Mouse (Mus musculus) liver, embryonic 12.5 days (tissue): ENCODE data around the gene Sytl1. TPM values are rescaled to one million over a fixed set of nuclear protein-coding genes. Genes with fewer than 3 reads are reported as not detected.

Experiments used
- ATAC-seq: fragments of 200-750 bp; cut with Nextera tagmentation; 2 replicates; pipeline ENCODE4 v1.8.0; 2017; ENCODE audit warnings: moderate number of reproducible peaks, mild to moderate bottlenecking, moderate library complexity
- H3K27ac ChIP-seq: fragments of 300-500 bp; sonication (generic); 2 replicates; pipeline ENCODE4 v1.5.1; 2016; ENCODE audit warnings: mild to moderate bottlenecking
- H3K27me3 ChIP-seq: fragments of 300-500 bp; sonication (generic); replicated peaks from 2 replicates; pipeline ENCODE4 v1.6.1; 2016; ENCODE audit warnings: mild to moderate bottlenecking, moderate library complexity
- H3K36me3 ChIP-seq: fragments of 300-500 bp; sonication (generic); 2 replicates; pipeline ENCODE4 v1.6.1; 2016; ENCODE audit warnings: mild to moderate bottlenecking, moderate library complexity
- H3K4me1 ChIP-seq: fragments of 300-500 bp; sonication (generic); 2 replicates; pipeline ENCODE4 v1.6.1; 2016
- H3K4me2 ChIP-seq: fragments of 300-500 bp; sonication (generic); 2 replicates; pipeline ENCODE4 v1.6.1; 2016; ENCODE audit warnings: mild to moderate bottlenecking, moderate library complexity
- H3K4me3 ChIP-seq: fragments of 300-500 bp; sonication (generic); 2 replicates; pipeline ENCODE4 v1.5.1; 2016; ENCODE audit warnings: mild to moderate bottlenecking, moderate library complexity
- H3K9ac ChIP-seq: fragments of 300-500 bp; sonication (generic); 2 replicates; pipeline ENCODE4 v1.6.1; 2016; ENCODE audit warnings: mild to moderate bottlenecking, moderate library complexity
- H3K9me3 ChIP-seq: fragments of 300-500 bp; sonication (generic); replicated peaks from 2 replicates; pipeline ENCODE4 v1.6.1; 2016; ENCODE audit warnings: mild to moderate bottlenecking, moderate library complexity
- WGBS: fragments of 180-500 bp; shearing (Covaris S2); methylation state at CpG from one replicate; pipeline ENCODE4 v1.1.7; 2016; ENCODE audit not compliant: insufficient replicate concordance; 5-methylcytosine and 5-hydroxymethylcytosine counted together
- polyA plus RNA-seq: library from polyadenylated mRNA; unstranded; fragments of >200 nt; fragmentation: Nextera tagmentation; extraction: Ambion mirVana; gene quantifications from 2 replicates; pipeline ENCODE4 v1.2.1, GENCODE M21; 2016

Gene Sytl1
- polyA plus RNA-seq, 1 experiment from 2014 or later: 0.46 TPM

GRCm38 (mm10) chr4:133278067-133278466 is 15.2 kb upstream of the Sytl1 start:
- Histone ChIP-seq H3K27ac (peak overlapping the region; percentile 91), H3K9ac (peak overlapping the region; percentile 90), H3K36me3 (peaks cover 22% of the 10 kb centered on the region), H3K27me3 (no peaks in the 10 kb centered on the region), H3K4me1 (peaks cover 53% of the 10 kb centered on the region), H3K4me2 (peak overlapping the region; percentile 81), H3K9me3 (no peaks in the 10 kb centered on the region), H3K4me3 (peak overlapping the region; percentile 95)
- ATAC-seq: no peak
- WGBS: 15% methylated on average over 6 of the region's 6 CpGs

DNA sequence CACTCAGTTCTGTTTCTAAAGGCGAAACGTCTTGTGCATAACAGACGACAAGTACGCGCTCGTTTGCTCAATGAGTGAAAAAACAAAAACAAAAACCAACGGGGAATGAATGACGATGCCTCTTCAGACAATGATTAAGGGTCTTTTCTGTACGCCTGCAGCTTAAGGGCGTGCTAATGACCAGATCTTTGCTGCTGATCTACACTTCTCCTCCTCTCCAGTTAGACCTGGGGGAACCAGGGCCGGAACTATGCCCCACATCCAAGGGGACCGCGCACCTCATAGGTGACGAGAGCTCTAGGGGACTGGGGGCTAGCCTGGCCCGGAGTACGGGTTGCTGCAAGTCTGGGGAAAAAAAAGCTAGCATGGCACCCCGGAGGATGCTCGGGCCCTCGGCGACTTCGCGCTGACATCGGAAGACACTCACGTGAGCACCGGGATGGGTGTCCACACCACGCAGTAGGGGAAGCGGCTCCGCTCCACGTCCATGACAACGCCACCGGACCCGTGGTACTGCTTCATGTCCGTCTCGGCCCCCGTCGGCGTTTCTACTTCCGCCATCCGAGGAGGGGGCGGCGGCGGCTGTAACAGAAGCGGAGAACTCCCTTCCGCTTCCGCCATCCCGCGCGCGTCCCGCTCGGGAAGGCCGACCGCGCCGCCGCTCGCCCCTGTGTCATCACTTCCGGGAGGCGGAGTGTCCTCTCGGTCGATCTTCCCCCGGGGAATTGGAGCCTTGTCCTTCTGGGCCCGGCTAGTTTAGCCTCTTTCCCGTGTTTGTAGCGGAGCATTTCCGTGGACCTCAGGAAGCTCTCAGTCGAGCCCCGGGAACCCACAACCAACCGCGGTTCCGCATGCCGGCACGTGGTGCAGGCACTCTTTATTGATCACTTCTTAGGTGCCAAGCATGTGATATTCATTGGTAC is 14.5 kb upstream of the Sytl1 start, which contains the start of gene Tmem222:
TSS of gene Tmem222 (minus strand) at position 689 of the 923 bp plus-strand sequence.
- Histone ChIP-seq H3K4me2 (peak within 1 kb of the TSS; percentile 81), H3K9ac (peak within 1 kb of the TSS; percentile 90), H3K4me1 (peaks cover 46% of the 10 kb centered on the region), H3K27me3 (no peaks in the 10 kb centered on the region), H3K36me3 (peaks cover 23% of the 10 kb centered on the region), H3K4me3 (peak within 1 kb of the TSS; percentile 95), H3K27ac (peak within 1 kb of the TSS; percentile 91), H3K9me3 (no peaks in the 10 kb centered on the region)
- ATAC-seq: peak; percentile 92
- under 1% methylated on average over 73 of the region's 73 CpGs for WGBS

DNA sequence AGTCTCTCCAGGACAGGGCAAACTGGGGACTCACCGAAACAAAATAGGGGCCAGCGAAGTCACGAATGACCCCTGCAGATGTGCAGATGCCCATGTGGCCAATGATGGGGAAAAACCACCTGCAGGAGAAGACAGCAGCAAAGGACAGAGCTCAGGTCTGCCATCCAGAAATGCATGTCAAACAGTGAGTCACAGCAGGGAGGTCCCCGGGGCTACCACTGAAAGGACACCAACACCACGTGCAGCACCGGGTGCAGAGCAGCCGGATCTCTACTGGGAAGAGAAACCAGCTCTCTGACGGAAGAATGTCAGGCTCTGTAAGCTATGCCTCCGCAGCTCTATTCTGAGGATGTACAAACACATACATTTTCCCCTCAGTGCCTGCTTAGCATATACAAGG is 8.0 kb upstream of the Sytl1 start:
- Histone ChIP-seq H3K27me3 (no peaks in the 10 kb centered on the region), H3K36me3 (peaks cover 74% of the 10 kb centered on the region), H3K4me2 (no peak overlapping the region), H3K4me1 (peaks cover 10% of the 10 kb centered on the region), H3K9me3 (no peaks in the 10 kb centered on the region), H3K27ac (no peak overlapping the region), H3K4me3 (no peak overlapping the region), H3K9ac (no peak overlapping the region)
- WGBS: 90% methylated on average over 9 of the region's 9 CpGs
- ATAC-seq: no peak

DNA sequence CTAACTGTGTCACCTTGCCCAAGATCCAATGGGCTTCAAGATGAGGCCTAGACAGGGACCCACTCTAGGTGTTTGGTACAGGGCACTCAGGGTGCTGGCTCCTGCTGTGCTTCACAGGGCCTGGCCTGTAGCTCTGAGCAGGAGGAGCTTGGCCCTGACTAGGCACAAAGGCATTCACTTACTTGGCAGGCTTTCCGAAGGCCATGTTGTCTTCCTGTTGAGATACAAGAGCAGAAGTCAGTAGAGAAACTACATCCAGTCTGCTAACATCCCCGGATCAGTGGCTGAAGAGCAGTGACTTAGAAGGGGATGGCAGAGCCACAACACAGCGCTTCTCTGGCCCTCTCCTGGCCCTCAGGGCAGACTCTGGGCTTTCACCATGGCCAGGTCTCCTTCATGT is 6.7 kb upstream of the Sytl1 start:
- no peaks in the 10 kb centered on the region for H3K9me3 ChIP-seq
- H3K4me2 ChIP-seq: no peak overlapping the region
- H3K36me3 ChIP-seq: peaks cover 81% of the 10 kb centered on the region
- no peak overlapping the region for H3K4me3 ChIP-seq
- no peaks in the 10 kb centered on the region for H3K27me3 ChIP-seq
- H3K9ac ChIP-seq: no peak overlapping the region
- ATAC-seq: no peak
- no peak overlapping the region for H3K27ac ChIP-seq
- H3K4me1 ChIP-seq: no peaks in the 10 kb centered on the region
- WGBS: 84% methylated on average over 3 of the region's 3 CpGs

DNA sequence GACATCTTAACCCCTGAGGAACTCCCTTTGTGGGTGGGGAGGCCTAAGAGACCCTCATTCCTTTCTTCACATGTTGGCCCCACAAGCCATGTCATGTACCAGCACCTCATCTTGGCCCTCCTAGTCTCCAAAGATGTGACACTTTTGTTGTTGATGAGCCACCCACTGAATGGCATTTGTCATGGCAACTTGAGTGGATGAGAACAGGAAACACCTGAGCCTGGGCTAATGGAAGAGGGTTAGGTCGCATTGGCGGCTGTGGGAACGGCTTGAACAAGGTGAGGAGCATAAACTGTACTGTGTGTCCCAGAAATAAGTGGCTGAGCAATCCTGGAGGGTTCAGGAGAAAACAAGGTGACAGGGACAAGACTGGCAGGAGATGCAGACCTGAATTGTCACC is 6.0 kb upstream of the Sytl1 start:
- no peak overlapping the region for H3K4me2 ChIP-seq
- 86% methylated on average over 3 of the region's 3 CpGs for WGBS
- no peaks in the 10 kb centered on the region for H3K27me3 ChIP-seq
- peaks cover 79% of the 10 kb centered on the region for H3K36me3 ChIP-seq
- no peaks in the 10 kb centered on the region for H3K9me3 ChIP-seq
- no peak overlapping the region for H3K27ac ChIP-seq
- no peak overlapping the region for H3K4me3 ChIP-seq
- H3K4me1 ChIP-seq: no peaks in the 10 kb centered on the region
- H3K9ac ChIP-seq: no peak overlapping the region
- no peak for ATAC-seq

DNA sequence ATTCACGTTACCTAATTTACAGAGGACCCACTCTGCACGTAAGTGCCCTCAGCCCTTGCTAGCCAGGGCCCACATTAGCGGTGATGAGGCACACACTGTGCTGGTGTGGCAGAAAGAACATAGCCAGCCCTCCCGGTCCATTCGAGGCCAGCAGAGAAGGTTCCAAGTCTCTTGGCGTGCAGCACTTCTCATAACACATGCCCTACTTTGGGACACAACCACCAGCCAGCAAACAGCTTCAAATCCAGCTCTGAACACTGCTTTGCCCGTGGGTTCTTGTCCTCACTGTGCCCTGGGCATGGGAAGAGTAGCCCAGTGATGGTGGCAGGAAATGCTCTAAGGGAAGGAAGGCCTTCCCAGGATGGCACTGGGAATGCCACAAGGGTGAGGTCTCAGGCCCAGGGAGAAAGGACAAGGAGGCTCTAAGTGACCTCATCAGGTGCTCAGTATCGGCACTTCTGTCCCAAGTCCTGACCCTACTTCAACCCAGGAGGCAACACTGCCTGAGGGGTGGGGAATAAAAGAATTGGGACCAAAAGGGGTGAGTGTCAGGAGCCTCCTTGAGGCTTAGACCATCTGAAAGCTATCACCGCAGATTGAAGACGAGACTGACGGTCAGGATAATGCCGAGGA is 3.5 kb upstream of the Sytl1 start:
- H3K4me3 ChIP-seq: no peak overlapping the region
- whole genome bisulfite sequencing: 84% methylated on average over 12 of the region's 12 CpGs
- no peak for ATAC-seq

DNA sequence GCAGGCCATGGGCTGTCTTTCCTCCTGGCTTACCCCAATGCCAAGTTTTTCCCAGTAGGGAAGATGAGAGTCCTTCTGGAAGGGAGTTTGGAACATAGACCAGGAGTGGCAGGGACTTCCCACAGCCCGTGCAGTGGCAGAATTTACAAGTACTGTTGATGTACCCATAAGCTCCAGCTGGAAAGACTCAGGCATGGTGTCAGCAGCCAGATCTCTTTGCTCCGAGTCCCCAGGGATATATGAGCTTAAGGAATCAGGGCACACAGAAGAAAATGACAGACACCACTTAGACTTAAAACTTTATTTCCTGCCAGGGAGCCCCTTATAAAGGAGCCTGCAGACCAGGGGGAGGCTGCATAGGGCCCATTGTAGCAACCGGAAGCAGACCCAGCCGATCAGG is 2.8 kb upstream of the Sytl1 start:
- 88% methylated on average over 4 of the region's 4 CpGs for WGBS
- Histone ChIP-seq H3K36me3 (peaks cover 70% of the 10 kb centered on the region), H3K27me3 (no peaks in the 10 kb centered on the region), H3K27ac (no peak overlapping the region), H3K4me3 (no peak overlapping the region), H3K4me2 (no peak overlapping the region), H3K4me1 (peaks cover 19% of the 10 kb centered on the region), H3K9ac (no peak overlapping the region), H3K9me3 (no peaks in the 10 kb centered on the region)
- ATAC-seq: no peak

More for the DNA sequence above, 3.5 kb upstream of the Sytl1 start:
- Histone ChIP-seq H3K27ac (no peak overlapping the region), H3K4me1 (peaks cover 19% of the 10 kb centered on the region), H3K27me3 (no peaks in the 10 kb centered on the region), H3K9me3 (no peaks in the 10 kb centered on the region), H3K4me2 (no peak overlapping the region), H3K9ac (no peak overlapping the region), H3K36me3 (peaks cover 73% of the 10 kb centered on the region)

DNA sequence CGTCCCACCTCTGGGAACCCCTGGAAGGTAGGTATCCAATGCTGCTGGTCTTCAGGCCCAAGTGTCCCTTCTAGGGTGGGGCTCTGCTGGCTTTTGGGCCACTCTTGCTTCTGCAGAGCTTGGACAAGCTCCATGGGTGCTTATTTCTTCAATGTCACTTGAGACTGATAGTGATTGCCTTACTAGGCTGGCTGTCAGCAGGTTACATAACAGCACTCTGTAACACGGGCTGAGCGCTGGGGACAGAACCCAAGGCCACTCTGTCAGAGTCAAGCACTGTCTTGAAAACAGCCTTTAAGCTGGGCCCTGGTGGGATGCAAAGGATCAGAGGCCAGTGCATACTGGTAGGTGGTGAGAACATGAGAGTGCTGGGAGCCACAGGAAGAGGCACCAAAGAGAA is 2.4 kb upstream of the Sytl1 start:
- WGBS: 88% methylated on average over 3 of the region's 3 CpGs
- Histone ChIP-seq H3K4me3 (no peak overlapping the region), H3K4me2 (no peak overlapping the region), H3K4me1 (peaks cover 19% of the 10 kb centered on the region), H3K36me3 (peaks cover 65% of the 10 kb centered on the region), H3K9ac (no peak overlapping the region), H3K9me3 (no peaks in the 10 kb centered on the region), H3K27me3 (no peaks in the 10 kb centered on the region), H3K27ac (no peak overlapping the region)
- ATAC-seq: no peak

- H3K36me3 ChIP-seq: peaks cover 58% of the 10 kb centered on the region
- H3K9me3 ChIP-seq: no peaks in the 10 kb centered on the region
- H3K27me3 ChIP-seq: peaks cover 6% of the 10 kb centered on the region; the same call in 1 of the 2 replicates
- 59% methylated on average over 2 of the region's 2 CpGs for WGBS
- no peak overlapping the region for H3K27ac ChIP-seq
- no peak overlapping the region for H3K4me3 ChIP-seq
- peaks cover 19% of the 10 kb centered on the region for H3K4me1 ChIP-seq
- no peak overlapping the region for H3K9ac ChIP-seq
- no peak overlapping the region for H3K4me2 ChIP-seq
- no peak for ATAC-seq
Observed at GRCm38 (mm10) chr4:133264559-133264958, 1.6 kb upstream of the Sytl1 start.

GRCm38 (mm10) chr4:133263756-133264155 is 843 bp upstream of the Sytl1 start:
- no peak overlapping the region for H3K9ac ChIP-seq
- H3K4me2 ChIP-seq: no peak overlapping the region
- peaks cover 19% of the 10 kb centered on the region for H3K4me1 ChIP-seq
- no peak overlapping the region for H3K27ac ChIP-seq
- H3K9me3 ChIP-seq: no peaks in the 10 kb centered on the region
- H3K27me3 ChIP-seq: peaks cover 13% of the 10 kb centered on the region; the same call in 1 of the 2 replicates
- H3K36me3 ChIP-seq: peaks cover 50% of the 10 kb centered on the region
- ATAC-seq: no peak
- no peak overlapping the region for H3K4me3 ChIP-seq
- 76% methylated on average over 5 of the region's 5 CpGs for WGBS

DNA sequence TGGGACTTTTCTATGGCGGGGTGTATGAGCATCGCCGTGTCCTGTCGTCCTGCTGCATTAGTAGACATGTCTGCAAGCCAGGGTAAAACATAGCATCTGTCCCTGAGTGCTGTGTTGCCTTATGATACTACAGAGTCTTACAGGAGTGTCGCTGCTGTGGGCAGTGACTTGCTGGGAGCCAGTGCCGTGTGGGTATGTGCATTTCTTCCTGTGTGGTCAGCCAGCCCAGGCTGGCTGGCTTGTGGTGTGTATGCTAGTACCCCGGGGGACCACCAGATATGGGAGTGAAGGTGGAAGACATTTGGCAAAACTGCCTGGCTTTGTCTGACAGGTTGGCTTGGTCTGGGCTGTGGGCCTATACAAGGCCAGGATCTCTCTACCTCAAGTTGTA is 543 bp downstream of the Sytl1 start:
- H3K27ac ChIP-seq: peak overlapping the region; percentile 31
- H3K9ac ChIP-seq: no peak overlapping the region
- peaks cover 25% of the 10 kb centered on the region for H3K27me3 ChIP-seq
- H3K36me3 ChIP-seq: peaks cover 36% of the 10 kb centered on the region
- H3K9me3 ChIP-seq: no peaks in the 10 kb centered on the region
- H3K4me3 ChIP-seq: no peak overlapping the region
- peaks cover 19% of the 10 kb centered on the region for H3K4me1 ChIP-seq
- 39% methylated on average over 7 of the region's 7 CpGs for WGBS
- H3K4me2 ChIP-seq: no peak overlapping the region
- 0 out of 2 replicates have a peak, but pooled peaks have one; percentile 21 for ATAC-seq
